Mouse (Mus musculus) heart, postnatal 0 days (tissue): Measurements from ENCODE around the gene Tnfsf9. TPM values are rescaled to one million over a fixed set of nuclear protein-coding genes. Genes with fewer than 3 reads are reported as not detected.

ENCODE experiments used
- ATAC-seq: fragments of 200-750 bp; cut with Nextera tagmentation; 2 replicates; pipeline ENCODE4 v1.8.0; 2017; ENCODE audit warnings: low read depth, moderate number of reproducible peaks, moderate library complexity; ENCODE audit not compliant: insufficient read depth
- DNase-seq: peaks from one replicate; pipeline ENCODE4 v3.0.0-alpha.2; 2016; ENCODE audit warnings: low spot score
- H3K27ac ChIP-seq: fragments of 300-500 bp; sonication (generic); 2 replicates; pipeline ENCODE4 v1.5.1; 2014; ENCODE audit warnings: low read depth, mild to moderate bottlenecking
- H3K27me3 ChIP-seq: fragments of 300-500 bp; sonication (generic); 2 replicates; pipeline ENCODE4 v1.6.1; 2014; ENCODE audit warnings: low read length, mixed read lengths; ENCODE audit not compliant: control insufficient read depth, insufficient read depth
- H3K36me3 ChIP-seq: fragments of 300-500 bp; sonication (generic); replicated peaks from 2 replicates; pipeline ENCODE4 v1.6.1; 2014; ENCODE audit warnings: low read length, mixed read lengths; ENCODE audit not compliant: control insufficient read depth, insufficient read depth
- H3K4me1 ChIP-seq: fragments of 300-500 bp; sonication (generic); 2 replicates; pipeline ENCODE4 v1.6.1; 2014; ENCODE audit warnings: antibody characterized with exemption; ENCODE audit not compliant: control insufficient read depth, insufficient read depth
- H3K4me2 ChIP-seq: fragments of 300-500 bp; sonication (generic); 2 replicates; pipeline ENCODE4 v1.6.1; 2014; ENCODE audit warnings: low read depth, mild to moderate bottlenecking, low read length, moderate library complexity
- H3K4me3 ChIP-seq: fragments of 300-500 bp; sonication (generic); 2 replicates; pipeline ENCODE4 v1.5.1; 2014; ENCODE audit warnings: low read depth, low read length
- H3K9ac ChIP-seq: fragments of 300-500 bp; sonication (generic); replicated peaks from 2 replicates; pipeline ENCODE4 v1.6.1; 2014; ENCODE audit warnings: low read depth, low read length, mixed read lengths
- H3K9me3 ChIP-seq: fragments of 300-500 bp; sonication (generic); replicated peaks from 2 replicates; pipeline ENCODE4 v1.6.1; 2016; ENCODE audit warnings: low read length; ENCODE audit not compliant: control insufficient read depth
- CTCF ChIP-seq: IDR thresholded peaks from 2 replicates; pipeline ENCODE4 v1.5.1; 2016; ENCODE audit warnings: antibody characterized with exemption, control low read depth, low read depth
- EP300 ChIP-seq: IDR thresholded peaks from 2 replicates; pipeline ENCODE4 v1.6.1; 2016; ENCODE audit warnings: antibody characterized with exemption, low read depth
- WGBS: fragments of 180-500 bp; shearing (Covaris S2); extraction: QIAGEN DNeasy Blood & Tissue Kit; methylation state at CpG from one replicate; pipeline ENCODE4 v1.1.7; 2014; 5-methylcytosine and 5-hydroxymethylcytosine counted together
- polyA plus RNA-seq: library from polyadenylated mRNA; unstranded; fragments of >200 nt; fragmentation: Nextera tagmentation; extraction: Ambion mirVana; gene quantifications from 2 replicates; pipeline ENCODE4 v1.2.1, GENCODE M21; 2015
- total RNA-seq: library from RNA; depleted of rRNA; stranded (reverse); fragments of >200 nt; gene quantifications from 2 replicates; pipeline ENCODE4 v1.2.3, GENCODE M21; 2014; ENCODE audit warnings: low replicate concordance

Gene Tnfsf9
- total and polyA plus RNA-seq, 2 experiments from 2014 or later: 0.84 to 0.93 TPM

DNA sequence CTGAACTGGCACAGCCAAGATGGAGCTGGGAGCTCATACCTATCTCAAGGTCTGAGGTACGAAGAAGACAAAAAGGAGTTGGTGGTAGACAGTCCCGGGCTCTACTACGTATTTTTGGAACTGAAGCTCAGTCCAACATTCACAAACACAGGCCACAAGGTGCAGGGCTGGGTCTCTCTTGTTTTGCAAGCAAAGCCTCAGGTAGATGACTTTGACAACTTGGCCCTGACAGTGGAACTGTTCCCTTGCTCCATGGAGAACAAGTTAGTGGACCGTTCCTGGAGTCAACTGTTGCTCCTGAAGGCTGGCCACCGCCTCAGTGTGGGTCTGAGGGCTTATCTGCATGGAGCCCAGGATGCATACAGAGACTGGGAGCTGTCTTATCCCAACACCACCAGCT, 1.9 kb downstream of the Tnfsf9 start:
- H3K9ac ChIP-seq: no peak overlapping the region
- H3K4me2 ChIP-seq: no peak overlapping the region
- no peak for TF ChIP-seq CTCF
- no peak overlapping the region for H3K27ac ChIP-seq
- H3K27me3 ChIP-seq: 0 out of 2 replicates have a peak, but pooled peaks cover 4% of the 10 kb centered on the region
- H3K36me3 ChIP-seq: no peaks in the 10 kb centered on the region
- peaks cover 17% of the 10 kb centered on the region; the same call in 1 of the 2 replicates for H3K4me1 ChIP-seq
- DNase-seq (no peak), ATAC-seq (no peak)
- no peaks in the 10 kb centered on the region for H3K9me3 ChIP-seq
- H3K4me3 ChIP-seq: no peak overlapping the region
- 80% methylated on average over 5 of the region's 5 CpGs for WGBS

- Histone ChIP-seq H3K36me3 (no peaks in the 10 kb centered on the region), H3K4me2 (no peak overlapping the region), H3K4me3 (no peak overlapping the region), H3K9ac (no peak overlapping the region), H3K27ac (no peak overlapping the region), H3K9me3 (no peaks in the 10 kb centered on the region), H3K27me3 (0 out of 2 replicates have a peak, but pooled peaks cover 4% of the 10 kb centered on the region), H3K4me1 (peaks cover 17% of the 10 kb centered on the region; the same call in 1 of the 2 replicates)
- TF ChIP-seq EP300 (no peak), CTCF (no peak)
- ATAC-seq (no peak), DNase-seq (no peak)
- 75% methylated on average over 7 of the region's 7 CpGs for WGBS
Observed at GRCm38 (mm10) chr17:57108040-57108665, 3.0 kb downstream of the Tnfsf9 start.

DNA sequence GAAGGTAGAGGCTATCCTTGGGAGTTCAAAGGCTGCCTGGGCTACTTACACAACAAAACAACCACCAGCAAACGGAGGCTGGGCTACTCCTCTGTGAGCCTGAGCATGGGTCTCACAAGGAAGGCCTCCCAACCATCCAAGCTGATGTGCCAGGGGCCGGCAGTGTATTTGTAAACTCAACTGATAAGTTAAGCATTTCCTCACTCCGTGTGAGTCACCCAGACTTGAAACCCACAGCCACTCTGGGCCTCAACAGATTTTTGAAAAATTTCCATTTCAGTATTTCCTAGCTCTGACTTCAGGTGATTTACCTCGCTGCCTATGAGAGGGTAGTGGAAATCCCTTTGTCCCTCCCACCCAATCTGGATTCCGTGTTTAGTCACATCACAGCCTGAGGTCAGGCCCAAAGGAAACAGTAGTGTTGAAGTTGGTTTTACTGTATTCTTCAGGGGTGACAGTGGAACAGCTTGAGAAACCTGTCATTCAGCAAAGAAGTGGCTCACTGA, 3.6 kb downstream of the Tnfsf9 start:
- no peak for DNase-seq
- WGBS: 35% methylated on average over 5 of the region's 5 CpGs
- Histone ChIP-seq H3K4me2 (no peak overlapping the region), H3K4me1 (peaks cover 17% of the 10 kb centered on the region; the same call in 1 of the 2 replicates), H3K9me3 (no peaks in the 10 kb centered on the region), H3K27me3 (0 out of 2 replicates have a peak, but pooled peaks cover 4% of the 10 kb centered on the region), H3K4me3 (no peak overlapping the region), H3K36me3 (no peaks in the 10 kb centered on the region), H3K27ac (no peak overlapping the region), H3K9ac (no peak overlapping the region)
- ATAC-seq: no peak
- no peak for TF ChIP-seq EP300
- no peak for TF ChIP-seq CTCF

GRCm38 (mm10) chr17:57110005-57110404, 4.9 kb downstream of the Tnfsf9 start:
- Histone ChIP-seq H3K36me3 (no peaks in the 10 kb centered on the region), H3K4me1 (peaks cover 10% of the 10 kb centered on the region; the same call in 1 of the 2 replicates), H3K27ac (no peak overlapping the region), H3K27me3 (0 out of 2 replicates have a peak, but pooled peaks cover 4% of the 10 kb centered on the region), H3K4me2 (no peak overlapping the region), H3K4me3 (no peak overlapping the region), H3K9ac (no peak overlapping the region), H3K9me3 (no peaks in the 10 kb centered on the region)
- TF ChIP-seq CTCF (no peak), EP300 (no peak)
- DNase-seq (no peak), ATAC-seq (no peak)
- WGBS: 65% methylated on average over 1 of the region's 1 CpGs

DNA sequence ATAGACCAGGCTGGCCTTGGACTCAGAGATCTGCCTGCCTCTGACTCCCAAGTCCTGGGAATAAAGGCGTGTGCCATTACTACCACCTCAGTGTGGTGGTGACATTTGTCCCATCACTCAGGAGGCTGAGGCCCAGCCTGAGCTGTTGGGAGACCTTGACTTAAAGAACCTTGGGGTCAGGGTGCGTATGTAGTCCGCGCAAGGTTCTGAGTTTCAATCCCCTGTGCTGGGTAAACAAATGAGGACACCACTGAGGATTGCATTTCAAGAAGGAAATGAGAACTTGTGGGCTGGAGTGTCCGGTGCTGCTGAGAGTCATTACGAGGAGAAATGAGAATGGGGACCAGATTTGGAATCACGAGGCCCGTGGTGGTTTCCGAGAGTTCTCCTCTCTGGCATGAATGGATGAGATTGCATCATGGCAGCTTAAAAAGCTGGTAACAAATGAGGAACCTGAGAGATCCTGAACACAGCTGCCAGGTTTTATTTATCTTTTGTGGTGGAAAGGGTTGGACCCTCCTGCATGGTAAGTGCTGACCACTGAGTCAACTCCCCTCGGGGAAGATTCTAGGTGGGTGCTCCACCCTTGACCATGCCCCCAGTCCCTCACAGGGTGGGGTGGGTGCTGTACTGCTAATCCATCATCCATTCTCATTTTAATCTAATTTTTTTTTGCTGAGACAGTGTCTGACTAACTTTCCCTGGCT, 7.8 kb downstream of the Tnfsf9 start:
- H3K9ac ChIP-seq: no peak overlapping the region
- H3K4me1 ChIP-seq: no peaks in the 10 kb centered on the region
- ATAC-seq: no peak
- H3K4me3 ChIP-seq: no peak overlapping the region
- no peaks in the 10 kb centered on the region for H3K36me3 ChIP-seq
- TF ChIP-seq EP300 (no peak), CTCF (no peak)
- H3K4me2 ChIP-seq: no peak overlapping the region
- H3K27me3 ChIP-seq: no peaks in the 10 kb centered on the region
- no peak for DNase-seq
- no peak overlapping the region for H3K27ac ChIP-seq
- no peaks in the 10 kb centered on the region for H3K9me3 ChIP-seq
- whole genome bisulfite sequencing: 75% methylated on average over 10 of the region's 10 CpGs
